Mouse (Mus musculus): Measurements from ENCODE around the gene Taf5l. TPM values are rescaled to one million over a fixed set of nuclear protein-coding genes. Genes with fewer than 3 reads are reported as not detected.
A peak's percentile ranks its signal among the peaks of the same experiment; 100 is the strongest.
"Not testable (repeated sequence)": the region's sequence is repeated elsewhere in the genome, so short reads cannot be mapped to it uniquely, and the experiment has no call there.

The Taf5l gene
- polyA plus RNA-seq, 1 experiment from 2014 or later: 24.9 TPM

- Histone ChIP-seq H3K27ac (replicated peaks) (no peak overlapping the region), H3K9me3 (no peaks in the 10 kb centered on the region), H3K36me3 (peaks cover 82% of the 10 kb centered on the region), H3K9ac (no peak overlapping the region), H3K27me3 (replicated peaks) (no peaks in the 10 kb centered on the region), H3K4me3 (no peak overlapping the region), H3K4me2 (no peak overlapping the region), H3K4me1 (no peaks in the 10 kb centered on the region)
- 88% methylated on average over 5 of the region's 5 CpGs for WGBS
- ATAC-seq (ENCODE audit: extremely low read depth, insufficient number of reproducible peaks, low FRiP score, low TSS enrichment): no peak
Observed at GRCm38 (mm10) chr8:124044421-124044820, 23.2 kb upstream of the Taf5l start.

DNA sequence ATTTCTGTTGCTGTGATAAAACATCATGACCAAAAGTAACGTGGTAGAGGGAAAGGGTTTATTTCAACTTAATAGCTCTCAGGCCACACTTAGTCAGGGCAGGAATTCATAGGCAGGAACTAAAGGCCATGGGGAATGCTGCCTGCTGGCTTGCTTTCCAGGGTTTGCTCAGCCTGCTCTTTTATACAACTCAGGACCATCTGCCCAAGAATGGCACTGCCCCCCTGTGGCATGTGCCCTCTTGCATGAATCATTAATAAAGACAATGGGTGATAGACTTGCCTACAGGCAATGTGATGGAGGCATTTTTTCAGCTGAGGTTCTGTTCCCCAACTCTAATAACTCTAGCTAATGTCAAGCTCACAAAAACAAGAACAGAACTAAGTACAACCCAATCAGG, 21.0 kb upstream of the Taf5l start:
- H3K9ac ChIP-seq: no peak overlapping the region
- no peaks in the 10 kb centered on the region for H3K9me3 ChIP-seq
- H3K36me3 ChIP-seq: peaks cover 88% of the 10 kb centered on the region
- no peaks in the 10 kb centered on the region for H3K27me3 ChIP-seq (replicated peaks)
- no peak for ATAC-seq (ENCODE audit: extremely low read depth, insufficient number of reproducible peaks, low FRiP score, low TSS enrichment)
- no peak overlapping the region for H3K27ac ChIP-seq (replicated peaks)
- no peaks in the 10 kb centered on the region for H3K4me1 ChIP-seq
- 90% methylated on average over 1 of the region's 1 CpGs for WGBS
- H3K4me3 ChIP-seq: no peak overlapping the region
- H3K4me2 ChIP-seq: no peak overlapping the region

GRCm38 (mm10) chr8:124039351-124039750, 18.2 kb upstream of the Taf5l start:
- Histone ChIP-seq H3K36me3 (peaks cover 90% of the 10 kb centered on the region), H3K9me3 (no peaks in the 10 kb centered on the region), H3K4me1 (no peaks in the 10 kb centered on the region), H3K4me3 (no peak overlapping the region), H3K27ac (replicated peaks) (no peak overlapping the region), H3K4me2 (no peak overlapping the region), H3K27me3 (replicated peaks) (no peaks in the 10 kb centered on the region), H3K9ac (no peak overlapping the region)
- 86% methylated on average over 4 of the region's 4 CpGs for whole genome bisulfite sequencing
- ATAC-seq (ENCODE audit: extremely low read depth, insufficient number of reproducible peaks, low FRiP score, low TSS enrichment): no peak

- Histone ChIP-seq H3K9me3 (no peaks in the 10 kb centered on the region), H3K4me1 (no peaks in the 10 kb centered on the region), H3K27ac (replicated peaks) (no peak overlapping the region), H3K36me3 (peaks cover 90% of the 10 kb centered on the region), H3K4me2 (no peak overlapping the region), H3K4me3 (no peak overlapping the region), H3K9ac (no peak overlapping the region), H3K27me3 (replicated peaks) (no peaks in the 10 kb centered on the region)
- no peak for ATAC-seq (ENCODE audit: extremely low read depth, insufficient number of reproducible peaks, low FRiP score, low TSS enrichment)
- WGBS: 85% methylated on average over 7 of the region's 7 CpGs
Observed at GRCm38 (mm10) chr8:124038121-124038520, 16.9 kb upstream of the Taf5l start.

- ATAC-seq (ENCODE audit: extremely low read depth, insufficient number of reproducible peaks, low FRiP score, low TSS enrichment): no peak
- Histone ChIP-seq H3K36me3 (peaks cover 88% of the 10 kb centered on the region), H3K27me3 (replicated peaks) (no peaks in the 10 kb centered on the region)
Observed at GRCm38 (mm10) chr8:124033400-124033799, 12.2 kb upstream of the Taf5l start.

DNA sequence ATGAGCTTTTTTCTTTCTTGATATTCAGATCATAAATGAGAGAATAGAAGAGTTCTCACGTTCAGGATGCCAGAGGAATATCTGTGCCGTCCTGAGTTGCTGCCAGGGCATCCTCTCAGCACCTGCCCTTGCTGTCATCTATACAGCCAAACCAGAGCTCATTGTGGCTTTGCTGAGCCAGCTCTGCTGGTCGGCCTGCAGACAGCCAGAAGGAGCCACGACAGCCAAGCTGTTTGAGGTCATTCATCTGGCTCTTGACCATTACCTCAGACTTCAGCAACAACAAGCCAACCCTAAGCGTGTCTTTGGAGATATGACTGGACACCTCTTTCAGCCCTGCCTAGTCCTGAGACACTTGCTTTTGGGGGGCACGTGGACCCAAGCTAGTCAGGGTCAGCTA, 6.6 kb upstream of the Taf5l start:
- Histone ChIP-seq H3K4me3 (no peak overlapping the region), H3K4me2 (no peak overlapping the region), H3K36me3 (peaks cover 91% of the 10 kb centered on the region), H3K4me1 (peaks cover 4% of the 10 kb centered on the region), H3K27me3 (replicated peaks) (no peaks in the 10 kb centered on the region), H3K27ac (replicated peaks) (no peak overlapping the region), H3K9ac (no peak overlapping the region), H3K9me3 (no peaks in the 10 kb centered on the region)
- no peak for ATAC-seq (ENCODE audit: extremely low read depth, insufficient number of reproducible peaks, low FRiP score, low TSS enrichment)
- WGBS: 84% methylated on average over 6 of the region's 6 CpGs

More at GRCm38 (mm10) chr8:124033400-124033799, 12.2 kb upstream of the Taf5l start:
- Histone ChIP-seq H3K4me3 (no peak overlapping the region), H3K4me2 (no peak overlapping the region), H3K9ac (no peak overlapping the region), H3K9me3 (no peaks in the 10 kb centered on the region), H3K4me1 (no peaks in the 10 kb centered on the region), H3K27ac (replicated peaks) (no peak overlapping the region)
- 53% methylated on average over 5 of the region's 5 CpGs for WGBS

DNA sequence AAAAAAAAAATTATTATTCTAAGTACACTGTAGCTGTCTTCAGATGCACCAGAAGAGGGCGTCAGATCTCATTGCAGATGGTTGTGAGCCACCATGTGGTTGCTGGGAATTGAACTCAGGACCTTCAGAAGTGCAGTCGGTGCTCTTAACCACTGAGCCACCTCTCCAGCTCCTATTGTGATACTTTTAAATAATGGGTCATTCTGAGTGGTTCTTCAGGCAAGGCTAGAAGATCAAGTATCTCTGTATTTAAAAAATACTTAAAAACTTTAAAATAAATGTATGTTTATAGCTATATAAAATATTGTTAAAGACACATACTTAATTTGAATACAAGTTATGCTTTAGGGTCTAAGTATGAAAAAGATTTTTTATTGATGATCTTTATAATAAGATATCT, 5.1 kb upstream of the Taf5l start:
- WGBS: 80% methylated on average over 2 of the region's 2 CpGs

DNA sequence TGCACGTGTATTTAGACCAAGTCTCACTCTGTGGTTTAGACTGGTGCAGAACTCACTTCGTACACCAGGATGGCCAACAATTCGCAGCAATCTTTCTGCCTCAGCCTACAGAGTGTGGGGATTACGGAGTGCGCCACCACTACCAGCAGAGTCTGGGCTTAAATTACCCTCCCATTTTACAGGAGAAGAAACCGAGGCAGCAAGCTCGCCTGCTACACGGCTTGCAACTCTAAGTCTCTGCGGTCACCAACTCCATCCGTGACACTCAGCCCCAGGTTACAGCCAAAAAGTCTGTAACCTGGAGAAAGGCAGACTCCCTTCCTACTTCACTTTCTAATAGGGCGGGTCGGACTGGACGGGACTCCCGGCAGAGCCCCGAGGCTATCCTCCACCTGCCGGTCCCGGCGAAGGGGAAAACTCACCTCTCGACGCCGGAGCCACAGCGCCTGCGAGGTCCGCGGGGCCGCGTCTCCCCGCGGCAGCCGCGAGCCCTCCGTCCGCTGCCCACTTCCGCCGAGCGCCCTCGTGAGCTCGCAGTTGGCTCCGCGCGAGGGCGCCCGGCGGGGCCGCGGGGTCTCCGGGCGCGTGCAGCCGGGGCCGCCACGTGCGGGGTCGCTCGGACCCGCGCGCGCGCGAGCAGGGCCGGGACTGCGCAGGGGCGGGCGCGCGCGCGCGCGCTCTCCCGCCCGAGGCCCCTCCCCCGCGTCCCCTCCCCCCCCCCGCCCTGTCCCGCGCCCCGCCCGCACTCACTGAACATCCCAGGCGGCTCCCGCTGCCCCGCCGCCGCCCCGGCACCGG, 559 bp downstream of the Taf5l start:
- Histone ChIP-seq H3K9me3 (no peaks in the 10 kb centered on the region), H3K4me2 (peak overlapping the region; percentile 87), H3K36me3 (peaks cover 26% of the 10 kb centered on the region), H3K27me3 (replicated peaks) (no peaks in the 10 kb centered on the region), H3K4me3 (peak overlapping the region; percentile 70), H3K27ac (replicated peaks) (peak overlapping the region; percentile 90), H3K9ac (peak overlapping the region; percentile 89), H3K4me1 (peaks cover 46% of the 10 kb centered on the region)
- 1% methylated on average over 50 of the region's 87 CpGs for WGBS
- peak; percentile 72 for ATAC-seq (ENCODE audit: extremely low read depth, insufficient number of reproducible peaks, low FRiP score, low TSS enrichment)

More for the DNA sequence above, 5.1 kb upstream of the Taf5l start:
- not testable (repeated sequence) for H3K9me3 ChIP-seq; H3K9ac ChIP-seq; H3K4me3 ChIP-seq; H3K4me2 ChIP-seq; ATAC-seq (ENCODE audit: extremely low read depth, insufficient number of reproducible peaks, low FRiP score, low TSS enrichment); H3K27ac ChIP-seq (replicated peaks); H3K27me3 ChIP-seq (replicated peaks)
- H3K36me3 ChIP-seq: peaks cover 79% of the 10 kb centered on the region
- H3K4me1 ChIP-seq: peaks cover 15% of the 10 kb centered on the region

GRCm38 (mm10) chr8:124019782-124020181, 1.4 kb downstream of the Taf5l start:
- no peaks in the 10 kb centered on the region for H3K9me3 ChIP-seq
- peak; percentile 23; the same call in 1 of the 2 replicates for ATAC-seq (ENCODE audit: extremely low read depth, insufficient number of reproducible peaks, low FRiP score, low TSS enrichment)
- WGBS: 19% methylated on average over 13 of the region's 13 CpGs

DNA sequence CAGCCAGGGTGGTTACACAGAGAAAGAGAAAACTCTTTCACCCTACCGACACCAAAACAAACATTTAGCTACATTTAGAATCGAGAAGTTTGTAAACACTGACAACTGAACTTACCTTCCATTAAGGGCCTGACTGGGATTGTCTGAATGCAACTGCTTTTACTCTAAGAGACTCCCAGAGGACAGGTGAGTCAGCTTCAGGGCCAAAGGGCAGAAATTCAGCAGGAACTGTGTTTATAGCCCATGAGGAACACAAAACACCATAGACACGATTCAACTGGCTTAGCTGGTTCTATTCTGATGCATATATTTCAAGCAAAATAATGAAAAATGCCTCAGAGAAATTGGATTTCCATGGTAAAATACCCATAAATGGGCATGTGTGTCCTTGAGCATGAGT, 6.4 kb downstream of the Taf5l start:
- Histone ChIP-seq H3K27ac (replicated peaks) (no peak overlapping the region), H3K4me2 (no peak overlapping the region), H3K27me3 (replicated peaks) (no peaks in the 10 kb centered on the region), H3K36me3 (peaks cover under 1% of the 10 kb centered on the region), H3K9me3 (no peaks in the 10 kb centered on the region), H3K4me1 (peaks cover 38% of the 10 kb centered on the region), H3K9ac (no peak overlapping the region), H3K4me3 (no peak overlapping the region)
- WGBS: 82% methylated on average over 3 of the region's 3 CpGs
- no peak for ATAC-seq (ENCODE audit: extremely low read depth, insufficient number of reproducible peaks, low FRiP score, low TSS enrichment)

More at GRCm38 (mm10) chr8:124019782-124020181, 1.4 kb downstream of the Taf5l start:
- Histone ChIP-seq H3K4me1 (peaks cover 46% of the 10 kb centered on the region), H3K4me3 (peak overlapping the region; percentile 70), H3K27ac (replicated peaks) (peak overlapping the region; percentile 90; the same call in 1 of the 2 replicates), H3K27me3 (replicated peaks) (no peaks in the 10 kb centered on the region), H3K4me2 (peak overlapping the region; percentile 87), H3K36me3 (peaks cover 17% of the 10 kb centered on the region), H3K9ac (peak overlapping the region; percentile 89)

- not testable (repeated sequence) for H3K4me3 ChIP-seq; ATAC-seq (ENCODE audit: extremely low read depth, insufficient number of reproducible peaks, low FRiP score, low TSS enrichment)
- WGBS: 90% methylated on average over 7 of the region's 7 CpGs
Observed at GRCm38 (mm10) chr8:124014299-124014698, 6.9 kb downstream of the Taf5l start.

More at GRCm38 (mm10) chr8:124014299-124014698, 6.9 kb downstream of the Taf5l start:
- H3K4me2 ChIP-seq; H3K27ac ChIP-seq (replicated peaks); H3K9me3 ChIP-seq; H3K27me3 ChIP-seq (replicated peaks); H3K36me3 ChIP-seq; H3K9ac ChIP-seq: not testable (repeated sequence)
- peaks cover 33% of the 10 kb centered on the region for H3K4me1 ChIP-seq

Data from heart, embryonic 13.5 days (tissue).